Mouse (Mus musculus) ES-Bruce4 (cell line): ENCODE measurements at regions not wholly inside any gene's neighbourhood (a gene's known extent, or its start where the extent isn't known, plus 50 kb on each side); places are given as distances from the start of the nearest gene placed in this dataset.
"Not testable (repeated sequence)": the region's sequence is repeated elsewhere in the genome, so short reads cannot be mapped to it uniquely, and the experiment has no call there.

Experiments
- H3K27ac ChIP-seq: 2 replicates; pipeline ENCODE4 v1.5.1; 2012; ENCODE audit warnings: low read length, inconsistent platforms; ENCODE audit not compliant: insufficient read depth
- H3K27me3 ChIP-seq: 2 replicates; pipeline ENCODE4 v1.6.1; 2012; ENCODE audit warnings: mild to moderate bottlenecking, low read length, inconsistent platforms; ENCODE audit not compliant: control insufficient read depth, poor library complexity, insufficient read depth, severe bottlenecking
- H3K36me3 ChIP-seq: 2 replicates; pipeline ENCODE4 v1.6.1; 2012; ENCODE audit warnings: inconsistent platforms, mild to moderate bottlenecking, low read length, moderate library complexity; ENCODE audit not compliant: control insufficient read depth, poor library complexity, insufficient read depth, severe bottlenecking
- H3K4me1 ChIP-seq: one replicate; pipeline ENCODE4 v1.8.1; 2011; ENCODE audit warnings: low read length; ENCODE audit not compliant: control insufficient read depth, insufficient read depth
- H3K4me3 ChIP-seq: 2 replicates; pipeline ENCODE4 v1.5.1; 2011; ENCODE audit warnings: low read depth, mild to moderate bottlenecking, low read length
- H3K9ac ChIP-seq: 2 replicates; pipeline ENCODE4 v1.6.1; 2012; ENCODE audit warnings: low read depth, mild to moderate bottlenecking, inconsistent platforms; ENCODE audit not compliant: poor library complexity, severe bottlenecking
- H3K9me3 ChIP-seq: replicated peaks from 2 replicates; pipeline ENCODE4 v1.6.1; 2012; ENCODE audit warnings: mild to moderate bottlenecking, low read length, inconsistent platforms; ENCODE audit not compliant: control insufficient read depth, poor library complexity, insufficient read depth, severe bottlenecking
- CTCF ChIP-seq: IDR thresholded peaks from one replicate; pipeline ENCODE4 v1.8.1; 2011; ENCODE audit warnings: low read depth, low read length
- EP300 ChIP-seq: IDR thresholded peaks from 2 replicates; pipeline ENCODE4 v1.6.1; 2011; ENCODE audit warnings: low read depth, low read length; ENCODE audit not compliant: insufficient read depth
- POLR2A ChIP-seq: IDR thresholded peaks from one replicate; pipeline ENCODE4 v1.8.1; 2011; ENCODE audit warnings: low read length; ENCODE audit not compliant: insufficient read depth

GRCm38 (mm10) chr13:6897666-6898065, 249.1 kb upstream of the Pfkp start:
- H3K27ac ChIP-seq, result no peak overlapping the region
- H3K9me3 ChIP-seq, result no peaks in the 10 kb centered on the region
- H3K4me1 ChIP-seq, result peaks cover 6% of the 10 kb centered on the region
- no peak overlapping the region for H3K4me3 ChIP-seq
- no peaks in the 10 kb centered on the region for H3K36me3 ChIP-seq
- no peaks in the 10 kb centered on the region for H3K27me3 ChIP-seq
- H3K9ac ChIP-seq, result no peak overlapping the region
- 0 out of 2 replicates have a peak, but pooled peaks have one; percentile 30 for TF ChIP-seq EP300
- no peak for TF ChIP-seq CTCF

- Histone ChIP-seq H3K27ac (no peak overlapping the region), H3K9ac (no peak overlapping the region), H3K4me1 (no peaks in the 10 kb centered on the region), H3K4me3 (no peak overlapping the region), H3K27me3 (no peaks in the 10 kb centered on the region), H3K9me3 (0 out of 2 replicates have a peak, but pooled peaks cover 3% of the 10 kb centered on the region), H3K36me3 (no peaks in the 10 kb centered on the region)
- TF ChIP-seq EP300, result no peak
- TF ChIP-seq POLR2A, result no peak
- TF ChIP-seq CTCF, result no peak
Observed at GRCm38 (mm10) chr13:6891458-6892076, 243.0 kb upstream of the Pfkp start.

GRCm38 (mm10) chr13:6889446-6889845, 240.9 kb upstream of the Pfkp start:
- H3K9ac ChIP-seq, H3K27me3 ChIP-seq, H3K4me3 ChIP-seq, H3K27ac ChIP-seq, H3K4me1 ChIP-seq, H3K36me3 ChIP-seq, H3K9me3 ChIP-seq: not testable (repeated sequence)

- H3K4me3 ChIP-seq, result no peak overlapping the region
Observed at GRCm38 (mm10) chr13:6888381-6888780, 239.8 kb upstream of the Pfkp start.

GRCm38 (mm10) chr13:6877018-6877901, 228.7 kb upstream of the Pfkp start:
- Histone ChIP-seq H3K4me1 (no peaks in the 10 kb centered on the region), H3K36me3 (no peaks in the 10 kb centered on the region), H3K4me3 (no peak overlapping the region), H3K9me3 (no peaks in the 10 kb centered on the region), H3K27me3 (no peaks in the 10 kb centered on the region), H3K27ac (no peak overlapping the region), H3K9ac (no peak overlapping the region)
- no peak for TF ChIP-seq POLR2A
- TF ChIP-seq CTCF, result no peak
- no peak for TF ChIP-seq EP300

More at GRCm38 (mm10) chr13:6888381-6888780, 239.8 kb upstream of the Pfkp start:
- Histone ChIP-seq H3K9me3 (peaks cover 5% of the 10 kb centered on the region; the same call in 1 of the 2 replicates), H3K4me1 (no peaks in the 10 kb centered on the region), H3K9ac (no peak overlapping the region), H3K27ac (no peak overlapping the region), H3K36me3 (no peaks in the 10 kb centered on the region), H3K27me3 (no peaks in the 10 kb centered on the region)
- no peak for TF ChIP-seq CTCF
- TF ChIP-seq POLR2A, result no peak
- TF ChIP-seq EP300, result no peak

- no peak overlapping the region for H3K4me3 ChIP-seq
- H3K36me3 ChIP-seq, result no peaks in the 10 kb centered on the region
- H3K27ac ChIP-seq, result no peak overlapping the region
- H3K27me3 ChIP-seq, result no peaks in the 10 kb centered on the region
- no peaks in the 10 kb centered on the region for H3K9me3 ChIP-seq
- no peaks in the 10 kb centered on the region for H3K4me1 ChIP-seq
- H3K9ac ChIP-seq, result no peak overlapping the region
- TF ChIP-seq EP300, result no peak
Observed at GRCm38 (mm10) chr13:6862186-6862585, 213.6 kb upstream of the Pfkp start.
